Mouse (Mus musculus) forebrain, embryonic 15.5 days (tissue): ENCODE measurements at regions not wholly inside any gene's neighbourhood (a gene's known extent, or its start where the extent isn't known, plus 50 kb on each side); places are given as distances from the start of the nearest gene placed in this dataset.

Source experiments
- ATAC-seq: fragments of 200-750 bp; cut with Nextera tagmentation; replicated peaks from 2 replicates; pipeline ENCODE4 v1.8.0; 2017; ENCODE audit warnings: mild to moderate bottlenecking, moderate TSS enrichment, moderate library complexity
- H3K27ac ChIP-seq: fragments of 300-500 bp; sonication (generic); replicated peaks from 2 replicates; pipeline ENCODE4 v1.5.1; 2015; ENCODE audit warnings: mild to moderate bottlenecking, inconsistent platforms
- H3K27me3 ChIP-seq: fragments of 300-500 bp; sonication (generic); 2 replicates; pipeline ENCODE4 v1.6.1; 2015; ENCODE audit warnings: inconsistent platforms
- H3K36me3 ChIP-seq: fragments of 300-500 bp; sonication (generic); 2 replicates; pipeline ENCODE4 v1.6.1; 2015; ENCODE audit warnings: mild to moderate bottlenecking, inconsistent platforms
- H3K4me1 ChIP-seq: fragments of 300-500 bp; sonication (generic); 2 replicates; pipeline ENCODE4 v1.6.1; 2015; ENCODE audit warnings: inconsistent platforms
- H3K4me2 ChIP-seq: fragments of 300-500 bp; sonication (generic); replicated peaks from 2 replicates; pipeline ENCODE4 v1.6.1; 2015; ENCODE audit warnings: mild to moderate bottlenecking, inconsistent platforms
- H3K4me3 ChIP-seq: fragments of 300-500 bp; sonication (generic); 2 replicates; pipeline ENCODE4 v1.5.1; 2015; ENCODE audit warnings: mild to moderate bottlenecking, inconsistent platforms
- H3K9ac ChIP-seq: fragments of 300-500 bp; sonication (generic); replicated peaks from 2 replicates; pipeline ENCODE4 v1.6.1; 2015; ENCODE audit warnings: mild to moderate bottlenecking, inconsistent platforms
- H3K9me3 ChIP-seq: fragments of 300-500 bp; sonication (generic); 2 replicates; pipeline ENCODE4 v1.6.1; 2016; ENCODE audit warnings: inconsistent platforms
- WGBS: fragments of 180-500 bp; shearing (Covaris S2); methylation state at CpG from one replicate; pipeline ENCODE4 v1.1.7; 2015; ENCODE audit warnings: mixed read lengths; 5-methylcytosine and 5-hydroxymethylcytosine counted together

- Histone ChIP-seq H3K27ac (no peak overlapping the region), H3K27me3 (0 out of 2 replicates have a peak, but pooled peaks cover 3% of the 10 kb centered on the region), H3K9ac (no peak overlapping the region), H3K4me1 (peaks cover 4% of the 10 kb centered on the region; the same call in 1 of the 2 replicates), H3K36me3 (no peaks in the 10 kb centered on the region), H3K9me3 (no peaks in the 10 kb centered on the region), H3K4me2 (no peak overlapping the region), H3K4me3 (no peak overlapping the region)
- WGBS = 56% methylated on average over 17 of the region's 17 CpGs
- ATAC-seq = 0 out of 2 replicates have a peak, but pooled peaks have one; percentile 51
These were observed 50.7 kb upstream of the Six3 start for GRCm38 (mm10) chr17:85562510-85563266.

GRCm38 (mm10) chr17:85563391-85563790 is 50.0 kb upstream of the Six3 start:
- ATAC-seq = no peak
- 80% methylated on average over 8 of the region's 8 CpGs for WGBS

More at GRCm38 (mm10) chr17:85563391-85563790, 50.0 kb upstream of the Six3 start:
- Histone ChIP-seq H3K4me3 (no peak overlapping the region), H3K27ac (no peak overlapping the region), H3K9ac (no peak overlapping the region), H3K9me3 (no peaks in the 10 kb centered on the region), H3K27me3 (0 out of 2 replicates have a peak, but pooled peaks cover 3% of the 10 kb centered on the region), H3K4me1 (peaks cover 4% of the 10 kb centered on the region; the same call in 1 of the 2 replicates), H3K4me2 (no peak overlapping the region), H3K36me3 (no peaks in the 10 kb centered on the region)
